Mouse (Mus musculus) liver, adult 10 weeks (tissue): ENCODE measurements around the gene Artn. TPM values are rescaled to one million over a fixed set of nuclear protein-coding genes. Genes with fewer than 3 reads are reported as not detected.

Experiments
- polyA plus RNA-seq: library from polyadenylated mRNA; stranded (reverse); fragments of 350-450 nt; fragmentation: Illumina TruSeq; extraction: RNeasy Lipid Tissue Mini Kit (QIAGEN cat#74804); gene quantifications from one replicate; pipeline ENCODE4 v1.2.3, GENCODE M21; 2014; ENCODE audit warnings: low read depth, low replicate concordance

Artn gene
- polyA plus RNA-seq: not detected

DNA sequence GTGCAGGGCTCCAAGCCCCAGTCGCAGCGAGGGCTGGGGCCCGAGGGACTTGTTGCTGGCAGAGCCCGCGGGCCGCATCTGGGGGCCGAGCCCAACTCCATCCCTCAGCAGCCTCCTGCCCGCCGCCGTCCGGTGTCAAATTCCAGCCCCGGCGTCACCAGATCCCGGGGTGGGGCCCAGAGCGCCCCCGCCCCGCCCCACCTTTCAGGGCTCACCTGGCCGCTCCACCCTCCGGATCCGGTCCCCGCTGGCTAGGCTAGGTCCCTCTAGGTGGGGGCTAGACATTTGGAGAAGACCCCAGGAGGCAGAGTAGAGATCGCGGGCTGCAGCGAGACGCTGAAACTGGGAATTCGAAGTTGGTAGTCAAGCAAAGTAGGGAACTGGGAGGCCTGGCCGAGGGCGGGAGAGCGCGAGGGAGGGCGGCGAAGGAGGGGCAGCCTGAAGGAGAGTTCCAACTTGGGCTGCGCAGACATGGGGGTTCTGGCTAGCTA, at the start of gene Artn:
Artn (minus strand) TSS at position 373 of the 491 bp plus-strand sequence.

DNA sequence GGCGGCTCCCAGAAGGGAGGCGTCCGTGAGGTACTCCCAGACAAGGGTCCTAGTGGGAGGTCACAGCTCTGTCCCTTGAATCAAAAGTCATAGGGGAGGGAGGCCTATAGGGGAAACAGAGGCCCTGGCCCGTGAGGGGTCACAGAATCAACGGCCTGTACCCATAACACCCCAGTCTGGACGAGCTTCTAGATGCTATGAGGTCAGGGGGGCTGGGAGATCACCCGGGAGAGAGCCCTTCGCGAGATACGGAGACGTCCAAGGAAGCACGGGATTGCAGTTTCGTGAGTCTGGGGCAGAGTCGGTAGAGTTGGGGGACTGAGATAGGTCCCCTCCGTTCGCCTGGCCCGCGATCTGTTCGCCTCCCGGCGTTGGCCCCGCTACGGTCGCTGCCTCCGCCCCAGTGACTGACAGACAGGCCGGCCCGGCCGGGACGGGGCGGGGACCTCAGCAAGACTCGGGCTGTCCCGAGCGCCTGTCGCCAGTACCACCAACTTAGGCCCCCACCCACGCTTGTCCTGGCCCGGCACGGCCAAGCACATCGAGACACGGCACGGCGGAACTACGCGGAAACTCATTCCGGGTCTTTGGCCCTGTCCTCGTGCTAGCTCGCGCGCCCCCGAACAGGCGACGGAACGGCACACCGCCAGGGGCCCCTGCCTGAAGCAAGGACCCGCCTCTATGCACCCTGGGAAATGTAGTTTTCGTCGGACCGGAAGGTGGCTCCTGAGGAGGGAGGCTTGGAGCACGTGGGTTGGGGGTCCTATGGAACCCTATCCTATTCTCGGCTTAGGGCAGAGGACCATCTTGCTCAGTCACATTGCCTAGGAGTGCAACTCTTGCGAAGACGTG, 14.7 kb downstream of the Artn start, which contains the start of gene Ipo13:
Ipo13 (minus strand) TSS at position 409 of the 852 bp plus-strand sequence.

DNA sequence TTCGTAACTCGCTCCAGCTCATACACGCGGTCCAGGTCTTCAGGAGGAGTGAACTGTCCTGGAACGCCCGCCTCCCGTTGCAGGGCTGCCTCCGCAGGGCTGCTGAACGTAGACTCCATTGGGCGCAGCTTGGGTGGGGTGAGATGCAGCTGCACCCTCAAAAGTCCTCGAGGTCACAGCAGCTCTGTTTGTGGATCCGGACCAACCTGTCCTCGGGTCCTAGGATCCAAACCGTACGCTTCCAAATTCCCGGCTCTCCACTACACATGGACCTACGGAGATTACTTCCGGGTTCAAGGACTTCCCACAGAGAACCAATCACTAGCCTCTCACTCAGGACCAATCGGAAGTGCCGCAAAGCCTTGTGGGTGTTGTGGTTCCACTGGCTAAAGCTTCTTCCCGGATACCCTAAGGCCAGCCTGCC, 37.8 kb downstream of the Artn start, which contains the start of gene Dph2:
Dph2 (minus strand) TSS at position 295 of the 424 bp plus-strand sequence.

DNA sequence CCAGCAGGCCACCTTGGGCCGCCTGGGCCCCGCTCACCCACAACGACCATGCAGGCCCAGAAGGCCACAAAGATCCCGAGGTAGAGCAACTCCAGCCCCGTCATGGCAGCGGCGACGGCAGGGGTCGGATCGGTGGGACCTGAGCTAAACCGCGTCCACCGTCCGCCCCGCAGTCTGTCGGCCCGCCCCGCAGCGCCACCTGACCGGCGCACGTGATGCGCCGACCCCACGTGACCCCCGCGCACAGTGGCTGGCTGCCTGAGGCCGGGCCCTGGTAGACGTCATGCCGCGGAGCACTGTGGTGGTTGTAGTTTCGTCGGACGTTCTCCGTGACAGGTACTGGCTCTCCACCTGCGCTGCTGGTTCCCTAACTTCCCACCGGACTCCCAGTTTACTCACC, 42.4 kb downstream of the Artn start, which contains the start of gene Atp6v0b:
Atp6v0b (minus strand) TSS at position 201 of the 400 bp plus-strand sequence.

DNA sequence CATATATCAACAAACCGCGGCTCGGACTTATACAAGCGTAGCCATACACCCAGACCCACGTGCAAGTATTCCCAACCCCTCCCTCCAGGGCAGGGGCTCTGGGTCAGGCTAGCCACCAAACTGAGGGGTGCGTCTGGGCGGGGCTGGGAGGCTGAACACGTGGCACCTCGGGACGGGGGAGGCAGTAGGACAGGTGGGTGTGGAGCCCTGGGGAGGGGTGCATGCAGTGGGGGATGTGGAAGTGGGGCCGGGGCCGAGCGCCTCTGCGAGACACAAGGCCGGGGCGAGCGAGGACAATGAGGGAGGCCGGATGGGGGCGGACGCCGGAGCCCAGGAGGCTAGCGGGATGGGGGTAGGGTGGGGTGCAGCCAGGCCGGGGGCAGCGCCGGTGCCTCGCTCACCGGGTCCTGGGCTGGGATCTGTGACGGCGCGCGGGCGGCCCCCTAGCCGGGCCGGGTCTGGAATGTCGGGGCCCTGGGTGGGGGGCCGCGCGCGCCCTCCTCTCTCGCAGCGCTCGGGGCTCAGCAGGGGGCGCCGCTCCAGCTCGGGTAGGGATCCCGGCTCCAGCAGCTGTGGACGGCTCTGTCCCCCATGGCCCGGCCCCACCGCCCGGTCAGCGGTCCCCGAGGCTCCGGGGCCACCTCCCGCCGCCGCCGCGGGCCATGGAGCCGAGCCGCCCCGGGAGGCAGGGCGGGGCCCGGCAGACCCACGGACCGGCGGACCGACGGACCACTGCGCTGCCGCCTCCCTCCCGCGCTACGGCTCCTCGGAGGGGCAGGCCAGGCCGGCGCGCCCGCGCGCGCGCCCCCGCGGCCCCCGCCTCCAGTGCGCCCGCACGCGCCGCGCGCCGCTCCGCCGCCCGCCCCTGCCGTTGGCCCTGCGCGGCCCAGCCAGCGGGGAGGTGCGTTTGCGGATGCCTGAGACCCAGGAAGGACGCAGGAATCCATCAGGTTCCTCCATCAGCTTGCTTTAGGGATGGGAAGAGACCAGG, 46.6 kb downstream of the Artn start, which contains the start of gene B4galt2:
B4galt2 (minus strand) TSS at position 787 of the 991 bp plus-strand sequence.

Other genes starting within 250 kb of the Artn start
- gene Dmap1, start 247.5 kb downstream of the Artn start, polyA plus RNA-seq: 1.2 TPM
- not detected for gene Gm12845, start 205.4 kb downstream of the Artn start, polyA plus RNA-seq
- not detected for gene Klf17, start 164.1 kb downstream of the Artn start, polyA plus RNA-seq
- gene Slc6a9, start 95.3 kb downstream of the Artn start, polyA plus RNA-seq: 3.1 TPM
- gene Ccdc24, start 57.2 kb downstream of the Artn start, polyA plus RNA-seq: not detected
- gene B4galt2, start 46.3 kb downstream of the Artn start, polyA plus RNA-seq: not detected
- gene Atp6v0b, start 42.4 kb downstream of the Artn start, polyA plus RNA-seq: 37.1 TPM
- gene Dph2, start 37.7 kb downstream of the Artn start, polyA plus RNA-seq: 1.2 TPM
- 2.3 TPM for gene Ipo13, start 14.8 kb downstream of the Artn start, polyA plus RNA-seq
- gene St3gal3, start 205.2 kb upstream of the Artn start, polyA plus RNA-seq: 4.3 TPM